Mouse (Mus musculus): ENCODE measurements at regions not wholly inside any gene's neighbourhood (a gene's known extent, or its start where the extent isn't known, plus 50 kb on each side); places are given as distances from the start of the nearest gene placed in this dataset.

- H3K36me3 ChIP-seq, result no peaks in the 10 kb centered on the region
- 89% methylated on average over 2 of the region's 2 CpGs for WGBS
- ATAC-seq (ENCODE audit: insufficient number of reproducible peaks, insufficient read depth, low FRiP score, low TSS enrichment), result no peak
Measured at GRCm38 (mm10) chr5:64673861-64674260, 129.3 kb upstream of the Klf3 start.

GRCm38 (mm10) chr5:64676214-64676945, 126.8 kb upstream of the Klf3 start:
- Histone ChIP-seq H3K4me2 (replicated peaks) (no peak overlapping the region), H3K27ac (no peak overlapping the region), H3K9me3 (no peaks in the 10 kb centered on the region), H3K4me3 (no peak overlapping the region), H3K9ac (no peak overlapping the region), H3K4me1 (no peaks in the 10 kb centered on the region), H3K27me3 (no peaks in the 10 kb centered on the region), H3K36me3 (no peaks in the 10 kb centered on the region)
- no peak for ATAC-seq (ENCODE audit: insufficient number of reproducible peaks, insufficient read depth, low FRiP score, low TSS enrichment)
- WGBS, result 87% methylated on average over 17 of the region's 17 CpGs

More at GRCm38 (mm10) chr5:64673861-64674260, 129.3 kb upstream of the Klf3 start:
- H3K4me1 ChIP-seq, result no peaks in the 10 kb centered on the region
- no peak overlapping the region for H3K9ac ChIP-seq
- no peaks in the 10 kb centered on the region for H3K27me3 ChIP-seq
- H3K4me3 ChIP-seq, result no peak overlapping the region
- H3K9me3 ChIP-seq, result no peaks in the 10 kb centered on the region
- no peak overlapping the region for H3K4me2 ChIP-seq (replicated peaks)
- H3K27ac ChIP-seq, result no peak overlapping the region

- no peak overlapping the region for H3K4me3 ChIP-seq
- no peaks in the 10 kb centered on the region for H3K4me1 ChIP-seq
- H3K27ac ChIP-seq, result no peak overlapping the region
- no peak overlapping the region for H3K9ac ChIP-seq
- H3K9me3 ChIP-seq, result no peaks in the 10 kb centered on the region
- no peak for ATAC-seq (ENCODE audit: insufficient number of reproducible peaks, insufficient read depth, low FRiP score, low TSS enrichment)
- H3K36me3 ChIP-seq, result no peaks in the 10 kb centered on the region
- H3K27me3 ChIP-seq, result no peaks in the 10 kb centered on the region
- no peak overlapping the region for H3K4me2 ChIP-seq (replicated peaks)
- 90% methylated on average over 8 of the region's 8 CpGs for WGBS
Measured at GRCm38 (mm10) chr5:64676946-64677588, 126.1 kb upstream of the Klf3 start.

- no peak overlapping the region for H3K4me2 ChIP-seq (replicated peaks)
- H3K36me3 ChIP-seq, result no peaks in the 10 kb centered on the region
- H3K4me1 ChIP-seq, result no peaks in the 10 kb centered on the region
- no peak overlapping the region for H3K9ac ChIP-seq
- 91% methylated on average over 2 of the region's 2 CpGs for WGBS
- H3K4me3 ChIP-seq, result no peak overlapping the region
- no peaks in the 10 kb centered on the region for H3K9me3 ChIP-seq
- no peak overlapping the region for H3K27ac ChIP-seq
- ATAC-seq (ENCODE audit: insufficient number of reproducible peaks, insufficient read depth, low FRiP score, low TSS enrichment), result no peak
- no peaks in the 10 kb centered on the region for H3K27me3 ChIP-seq
Measured at GRCm38 (mm10) chr5:64678706-64679105, 124.5 kb upstream of the Klf3 start.

- WGBS, result 68% methylated on average over 18 of the region's 18 CpGs
- no peak overlapping the region for H3K27ac ChIP-seq
- ATAC-seq (ENCODE audit: insufficient number of reproducible peaks, insufficient read depth, low FRiP score, low TSS enrichment), result no peak
- no peaks in the 10 kb centered on the region for H3K27me3 ChIP-seq
- no peaks in the 10 kb centered on the region for H3K9me3 ChIP-seq
- no peaks in the 10 kb centered on the region for H3K4me1 ChIP-seq
- H3K4me3 ChIP-seq, result no peak overlapping the region
- H3K4me2 ChIP-seq (replicated peaks), result no peak overlapping the region
- H3K9ac ChIP-seq, result no peak overlapping the region
- H3K36me3 ChIP-seq, result no peaks in the 10 kb centered on the region
Measured at GRCm38 (mm10) chr5:64679996-64680625, 123.1 kb upstream of the Klf3 start.

- Histone ChIP-seq H3K4me3 (no peak overlapping the region), H3K27ac (no peak overlapping the region), H3K9me3 (no peaks in the 10 kb centered on the region), H3K36me3 (no peaks in the 10 kb centered on the region), H3K4me2 (replicated peaks) (no peak overlapping the region), H3K27me3 (no peaks in the 10 kb centered on the region), H3K4me1 (no peaks in the 10 kb centered on the region), H3K9ac (no peak overlapping the region)
- no peak for ATAC-seq (ENCODE audit: insufficient number of reproducible peaks, insufficient read depth, low FRiP score, low TSS enrichment)
- WGBS, result 75% methylated on average over 5 of the region's 5 CpGs
Measured at GRCm38 (mm10) chr5:64681161-64681560, 122.0 kb upstream of the Klf3 start.

- ATAC-seq (ENCODE audit: insufficient number of reproducible peaks, insufficient read depth, low FRiP score, low TSS enrichment), result no peak
Measured at GRCm38 (mm10) chr5:64682326-64682845, 120.8 kb upstream of the Klf3 start.

GRCm38 (mm10) chr5:64683419-64683818, 119.8 kb upstream of the Klf3 start:
- no peak overlapping the region for H3K4me2 ChIP-seq (replicated peaks)
- no peak overlapping the region for H3K27ac ChIP-seq
- H3K27me3 ChIP-seq, result no peaks in the 10 kb centered on the region
- H3K4me1 ChIP-seq, result no peaks in the 10 kb centered on the region
- H3K9me3 ChIP-seq, result no peaks in the 10 kb centered on the region
- H3K36me3 ChIP-seq, result no peaks in the 10 kb centered on the region
- no peak for ATAC-seq (ENCODE audit: insufficient number of reproducible peaks, insufficient read depth, low FRiP score, low TSS enrichment)
- H3K9ac ChIP-seq, result no peak overlapping the region
- 81% methylated on average over 4 of the region's 4 CpGs for WGBS
- H3K4me3 ChIP-seq, result no peak overlapping the region

More at GRCm38 (mm10) chr5:64682326-64682845, 120.8 kb upstream of the Klf3 start:
- H3K9me3 ChIP-seq, result no peaks in the 10 kb centered on the region
- H3K4me3 ChIP-seq, result no peak overlapping the region
- no peaks in the 10 kb centered on the region for H3K4me1 ChIP-seq
- H3K36me3 ChIP-seq, result no peaks in the 10 kb centered on the region
- 88% methylated on average over 7 of the region's 7 CpGs for WGBS
- H3K27ac ChIP-seq, result no peak overlapping the region
- no peak overlapping the region for H3K9ac ChIP-seq
- H3K4me2 ChIP-seq (replicated peaks), result no peak overlapping the region
- H3K27me3 ChIP-seq, result no peaks in the 10 kb centered on the region

GRCm38 (mm10) chr5:64684275-64684674, 118.9 kb upstream of the Klf3 start:
- Histone ChIP-seq H3K9ac (no peak overlapping the region), H3K9me3 (no peaks in the 10 kb centered on the region), H3K27ac (no peak overlapping the region), H3K27me3 (no peaks in the 10 kb centered on the region), H3K4me1 (no peaks in the 10 kb centered on the region), H3K4me2 (replicated peaks) (no peak overlapping the region), H3K36me3 (no peaks in the 10 kb centered on the region), H3K4me3 (no peak overlapping the region)
- WGBS, result 90% methylated on average over 5 of the region's 5 CpGs
- no peak for ATAC-seq (ENCODE audit: insufficient number of reproducible peaks, insufficient read depth, low FRiP score, low TSS enrichment)

GRCm38 (mm10) chr5:64690148-64690547, 113.0 kb upstream of the Klf3 start:
- Histone ChIP-seq H3K4me1 (no peaks in the 10 kb centered on the region), H3K27ac (no peak overlapping the region), H3K36me3 (no peaks in the 10 kb centered on the region), H3K4me3 (no peak overlapping the region), H3K9ac (no peak overlapping the region), H3K27me3 (no peaks in the 10 kb centered on the region), H3K9me3 (no peaks in the 10 kb centered on the region), H3K4me2 (replicated peaks) (no peak overlapping the region)
- 89% methylated on average over 7 of the region's 7 CpGs for WGBS
- ATAC-seq (ENCODE audit: insufficient number of reproducible peaks, insufficient read depth, low FRiP score, low TSS enrichment), result no peak

- Histone ChIP-seq H3K4me2 (replicated peaks) (no peak overlapping the region), H3K9ac (no peak overlapping the region), H3K9me3 (no peaks in the 10 kb centered on the region), H3K27ac (no peak overlapping the region), H3K27me3 (no peaks in the 10 kb centered on the region), H3K36me3 (no peaks in the 10 kb centered on the region), H3K4me3 (no peak overlapping the region), H3K4me1 (no peaks in the 10 kb centered on the region)
- WGBS, result 93% methylated on average over 8 of the region's 8 CpGs
- ATAC-seq (ENCODE audit: insufficient number of reproducible peaks, insufficient read depth, low FRiP score, low TSS enrichment), result no peak
Measured at GRCm38 (mm10) chr5:64691406-64692100, 111.6 kb upstream of the Klf3 start.
